Mouse (Mus musculus) midbrain, embryonic 11.5 days (tissue): ENCODE data around the gene Edem1. TPM values are rescaled to one million over a fixed set of nuclear protein-coding genes. Genes with fewer than 3 reads are reported as not detected.

Source experiments
- ATAC-seq: fragments of 200-750 bp; cut with Nextera tagmentation; 2 replicates; pipeline ENCODE4 v1.8.0; 2017; ENCODE audit warnings: moderate TSS enrichment, moderate library complexity; ENCODE audit not compliant: low FRiP score
- DNase-seq: peaks from one replicate; pipeline ENCODE4 v3.0.0; 2015; ENCODE audit warnings: low spot score; ENCODE audit errors: missing footprints
- H3K27ac ChIP-seq: fragments of 300-500 bp; sonication (generic); 2 replicates; pipeline ENCODE4 v1.5.1; 2014; ENCODE audit warnings: low read depth, low read length
- H3K27me3 ChIP-seq: fragments of 300-500 bp; sonication (generic); 2 replicates; pipeline ENCODE4 v1.6.1; 2014; ENCODE audit warnings: mild to moderate bottlenecking, low read length, moderate library complexity, mixed read lengths; ENCODE audit not compliant: control insufficient read depth, insufficient read depth
- H3K36me3 ChIP-seq: fragments of 300-500 bp; sonication (generic); 2 replicates; pipeline ENCODE4 v1.6.1; 2014; ENCODE audit warnings: mild to moderate bottlenecking, low read length, moderate library complexity, mixed read lengths; ENCODE audit not compliant: control insufficient read depth, insufficient read depth
- H3K4me1 ChIP-seq: fragments of 300-500 bp; sonication (generic); 2 replicates; pipeline ENCODE4 v1.6.1; 2014; ENCODE audit warnings: low read length; ENCODE audit not compliant: control insufficient read depth, insufficient read depth
- H3K4me2 ChIP-seq: fragments of 300-500 bp; sonication (generic); 2 replicates; pipeline ENCODE4 v1.6.1; 2014; ENCODE audit warnings: mild to moderate bottlenecking, moderate library complexity
- H3K4me3 ChIP-seq: fragments of 300-500 bp; sonication (generic); 2 replicates; pipeline ENCODE4 v1.5.1; 2014; ENCODE audit warnings: low read depth, low read length
- H3K9ac ChIP-seq: fragments of 300-500 bp; sonication (generic); 2 replicates; pipeline ENCODE4 v1.6.1; 2014; ENCODE audit warnings: low read length
- H3K9me3 ChIP-seq: fragments of 300-500 bp; sonication (generic); 2 replicates; pipeline ENCODE4 v1.6.1; 2016; ENCODE audit warnings: low read length; ENCODE audit not compliant: control insufficient read depth
- WGBS: fragments of 180-500 bp; shearing (Covaris S2); extraction: QIAGEN DNeasy Blood & Tissue Kit; methylation state at CpG from one replicate; pipeline ENCODE4 v1.1.7; 2014; 5-methylcytosine and 5-hydroxymethylcytosine counted together
- polyA plus RNA-seq: library from polyadenylated mRNA; unstranded; fragments of >200 nt; fragmentation: Nextera tagmentation; extraction: Ambion mirVana; gene quantifications from 2 replicates; pipeline ENCODE4 v1.2.1, GENCODE M21; 2014

Edem1 gene
- polyA plus RNA-seq, 1 experiment from 2014 or later = 20.5 TPM

DNA sequence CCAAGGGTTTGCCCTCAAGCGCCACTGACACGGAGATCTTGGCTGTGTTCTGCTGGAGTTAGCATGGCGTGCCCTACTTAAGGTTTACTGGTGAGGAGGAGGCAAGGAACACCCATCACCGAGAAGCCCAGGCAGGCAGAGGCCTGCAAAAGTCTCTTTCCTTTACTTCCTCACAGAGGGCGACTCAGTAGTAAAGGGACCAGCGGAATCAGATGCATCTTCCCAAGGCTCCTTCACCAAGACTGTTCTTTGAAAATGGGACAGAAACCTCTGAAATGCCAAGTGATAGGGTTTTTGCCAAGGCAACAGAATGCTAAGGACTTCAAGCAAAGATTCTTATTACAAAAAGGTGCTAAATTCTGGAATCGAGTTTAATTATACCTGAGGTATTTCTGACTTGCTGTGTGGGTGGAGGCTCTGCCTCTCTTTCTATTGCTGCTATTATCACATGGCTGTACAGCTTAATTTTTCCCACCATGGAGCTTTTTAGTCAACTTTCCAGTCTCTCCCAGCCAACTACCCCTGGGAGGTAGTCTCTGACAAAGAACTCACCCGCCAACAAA, 68.2 kb downstream of the Edem1 start:
- H3K27me3 ChIP-seq = no peaks in the 10 kb centered on the region
- no peaks in the 10 kb centered on the region for H3K36me3 ChIP-seq
- H3K4me1 ChIP-seq = no peaks in the 10 kb centered on the region
- no peak overlapping the region for H3K9ac ChIP-seq
- H3K9me3 ChIP-seq = no peaks in the 10 kb centered on the region
- ATAC-seq (no peak), DNase-seq (no peak)
- 90% methylated on average over 8 of the region's 8 CpGs for WGBS
- H3K4me2 ChIP-seq = no peak overlapping the region
- H3K4me3 ChIP-seq = no peak overlapping the region
- no peak overlapping the region for H3K27ac ChIP-seq

- Histone ChIP-seq H3K4me2 (no peak overlapping the region), H3K27ac (no peak overlapping the region), H3K4me1 (no peaks in the 10 kb centered on the region), H3K9me3 (no peaks in the 10 kb centered on the region), H3K4me3 (no peak overlapping the region), H3K27me3 (no peaks in the 10 kb centered on the region), H3K36me3 (no peaks in the 10 kb centered on the region), H3K9ac (no peak overlapping the region)
- 72% methylated on average over 2 of the region's 2 CpGs for WGBS
- ATAC-seq = no peak
- DNase-seq = no peak
Observed at GRCm38 (mm10) chr6:108899231-108899630, 70.8 kb downstream of the Edem1 start.

- H3K27me3 ChIP-seq = no peaks in the 10 kb centered on the region
- H3K36me3 ChIP-seq = no peaks in the 10 kb centered on the region
- DNase-seq = no peak
- H3K4me3 ChIP-seq = no peak overlapping the region
- H3K4me2 ChIP-seq = no peak overlapping the region
- H3K4me1 ChIP-seq = no peaks in the 10 kb centered on the region
- no peak overlapping the region for H3K9ac ChIP-seq
- H3K9me3 ChIP-seq = no peaks in the 10 kb centered on the region
- ATAC-seq = no peak
- H3K27ac ChIP-seq = no peak overlapping the region
Observed at GRCm38 (mm10) chr6:108902124-108902523, 73.7 kb downstream of the Edem1 start.

GRCm38 (mm10) chr6:108903280-108903679, 74.8 kb downstream of the Edem1 start:
- Histone ChIP-seq H3K4me1 (no peaks in the 10 kb centered on the region), H3K27ac (no peak overlapping the region), H3K4me3 (no peak overlapping the region), H3K9me3 (no peaks in the 10 kb centered on the region), H3K9ac (no peak overlapping the region), H3K4me2 (no peak overlapping the region), H3K27me3 (no peaks in the 10 kb centered on the region), H3K36me3 (no peaks in the 10 kb centered on the region)
- ATAC-seq (no peak), DNase-seq (no peak)
- WGBS = 84% methylated on average over 4 of the region's 4 CpGs

GRCm38 (mm10) chr6:108906539-108906938, 78.1 kb downstream of the Edem1 start:
- Histone ChIP-seq H3K4me1 (no peaks in the 10 kb centered on the region), H3K36me3 (no peaks in the 10 kb centered on the region), H3K27ac (no peak overlapping the region), H3K9me3 (no peaks in the 10 kb centered on the region), H3K27me3 (no peaks in the 10 kb centered on the region), H3K4me2 (no peak overlapping the region), H3K4me3 (no peak overlapping the region), H3K9ac (no peak overlapping the region)
- ATAC-seq = no peak
- DNase-seq = no peak
- 65% methylated on average over 1 of the region's 1 CpGs for WGBS

Other genes starting within 250 kb of the Edem1 start
- gene Bhlhe40, start 168.0 kb upstream of the Edem1 start, polyA plus RNA-seq = 1.7 and 2.1 TPM in 2 replicates
- gene Arl8b, start 45.5 kb upstream of the Edem1 start, polyA plus RNA-seq = 84.3 and 94.5 TPM in 2 replicates